8 mouse cellular contexts compared by ENCODE assay signal in genomic region chr17:86963586-86963902, GRCm38 (mm10). TPM values are rescaled to one million over a fixed set of nuclear protein-coding genes. Genes with fewer than 3 reads are reported as not detected.
DNase-seq lines count a peak whose midpoint lies in the region; ATAC-seq and TF ChIP-seq lines count a peak whose summit lies in the region.

No protein-coding gene starts in this region.

- ATAC-seq in forebrain, embryonic 14.5 days: peak; percentile 44

- H3K4me2 ChIP-seq in forebrain, embryonic 14.5 days (ENCODE audit: low read length): peak overlapping the region; percentile 72

- no peaks in the 10 kb centered on the region for H3K9me3 ChIP-seq in forebrain, embryonic 14.5 days (replicated peaks; ENCODE audit: control insufficient read depth, low read length)

- H3K9ac ChIP-seq in forebrain, embryonic 14.5 days (ENCODE audit: low read length): peak overlapping the region; percentile 75

- 0 out of 2 replicates have a peak, but pooled peaks cover 2% of the 10 kb centered on the region for H3K36me3 ChIP-seq in forebrain, embryonic 14.5 days (ENCODE audit: control insufficient read depth, insufficient read depth, low read length)

- H3K27ac ChIP-seq in forebrain, embryonic 14.5 days (ENCODE audit: low read depth, low read length): peak overlapping the region; percentile 77

- peaks cover 15% of the 10 kb centered on the region; the same call in 1 of the 2 replicates for H3K4me1 ChIP-seq in lung, adult 2 months (ENCODE audit: control insufficient read depth, insufficient read depth, low read length)
- peaks cover 12% of the 10 kb centered on the region; the same call in 1 of the 2 replicates for H3K4me1 ChIP-seq in forebrain, embryonic 14.5 days (ENCODE audit: control insufficient read depth, insufficient read depth, low read length)

- DNase-seq in lung, adult 2 months: no peak
- no peak for DNase-seq in lung, postnatal 14 days
- peak; percentile 63 for DNase-seq in brain, embryonic 14.5 days (ENCODE audit: low read depth)
- peak; percentile 61 for DNase-seq in forebrain, embryonic 14.5 days (ENCODE audit: low spot score)
- DNase-seq in kidney, postnatal 4 days: peak; percentile 43 to 68
- peak; percentile 38 for DNase-seq in naive thymus-derived CD4-positive, alpha-beta T cell, adult 2 months (ENCODE audit: low read depth)
- no peak for DNase-seq in ovary, postnatal 36 days (ENCODE audit: low spot score)
- DNase-seq in urinary bladder, postnatal 14 days (ENCODE audit: low spot score): no peak

- 2% methylated on average over 26 of the region's 26 CpGs for WGBS in lung, adult 2 months
- WGBS in forebrain, embryonic 14.5 days: 1% methylated on average over 21 of the region's 26 CpGs

- no peak for TF ChIP-seq POLR2A in lung, adult 2 months (IDR thresholded peaks at IDR 0.05; ENCODE audit: borderline replicate concordance, extremely low read depth, low read depth, low read length)
- no peak for TF ChIP-seq POLR2A in brain, embryonic 14.5 days (IDR thresholded peaks at IDR 0.05; ENCODE audit: borderline replicate concordance, extremely low read depth, insufficient read depth, insufficient read length, poor library complexity, severe bottlenecking)

- no peak for TF ChIP-seq CTCF in lung, adult 2 months (IDR thresholded peaks at IDR 0.05; ENCODE audit: insufficient read depth, low read length)
- no peak for TF ChIP-seq CTCF in brain, embryonic 14.5 days (IDR thresholded peaks at IDR 0.05; ENCODE audit: borderline replicate concordance, extremely low read depth, insufficient read depth, insufficient read length)

- H3K4me3 ChIP-seq in lung, adult 2 months (replicated peaks; ENCODE audit: extremely low read depth, low read depth, low read length): peak overlapping the region; percentile 98
- peak overlapping the region; percentile 68 for H3K4me3 ChIP-seq in forebrain, embryonic 14.5 days (ENCODE audit: low read depth, low read length)

- H3K27me3 ChIP-seq in forebrain, embryonic 14.5 days (replicated peaks; ENCODE audit: control insufficient read depth, insufficient read depth, low read length): no peaks in the 10 kb centered on the region

RNA-seq across cellular contexts. Expression of gene Rhoq, which starts 0.7 kb away (rescaled TPM):
- polyA plus RNA-seq in lung, adult 2 months (2012; rRNA removed): 25.0 and 28.3 TPM in 2 replicates
- 15.6 and 19.3 TPM in 2 replicates for polyA plus RNA-seq in brain, embryonic 14.5 days (2012; rRNA removed)
- polyA plus RNA-seq in forebrain, embryonic 14.5 days (2014; fragmentation: Nextera tagmentation; extraction: Ambion mirVana): 5.2 and 6.2 TPM in 2 replicates

RNA-seq across cellular contexts. Expression of gene Atp6v1e2, which starts 15.8 kb away (rescaled TPM):
- not detected in 2 replicates for polyA plus RNA-seq in lung, adult 2 months (2012; rRNA removed)
- polyA plus RNA-seq in brain, embryonic 14.5 days (2012; rRNA removed): not detected in 2 replicates
- not detected in 2 replicates for polyA plus RNA-seq in forebrain, embryonic 14.5 days (2014; fragmentation: Nextera tagmentation; extraction: Ambion mirVana)

RNA-seq across cellular contexts. Expression of gene Tmem247, which starts 46.4 kb away (rescaled TPM):
- polyA plus RNA-seq in lung, adult 2 months (2012; rRNA removed): not detected in 2 replicates
- polyA plus RNA-seq in brain, embryonic 14.5 days (2012; rRNA removed): not detected in 2 replicates
- not detected in 2 replicates for polyA plus RNA-seq in forebrain, embryonic 14.5 days (2014; fragmentation: Nextera tagmentation; extraction: Ambion mirVana)

Comparison
In these comparisons a context has a peak if more than half of its experiments do, and no peak if none do; other contexts are left out.
1. DNase-seq: peak in brain, embryonic 14.5 days (single experiment), forebrain, embryonic 14.5 days (single experiment), kidney, postnatal 4 days (2 of 2) and naive thymus-derived CD4-positive, alpha-beta T cell, adult 2 months (single experiment); none in lung, adult 2 months (single experiment), lung, postnatal 14 days (single experiment), ovary, postnatal 36 days (single experiment) and urinary bladder, postnatal 14 days (single experiment).